In genomic region chr9:57543951-57544350, GRCm38 (mm10) we compare ENCODE assay signal across 25 mouse cellular contexts. TPM values are rescaled to one million over a fixed set of nuclear protein-coding genes. Genes with fewer than 3 reads are reported as not detected.
A peak's percentile ranks its signal among the peaks of the same experiment; 100 is the strongest.
DNase-seq lines count a peak whose midpoint lies in the region; TF ChIP-seq lines count a peak whose summit lies in the region.
"Had no signal": no experiment of that assay in that cellular context is flagged by ENCODE, and none has a peak within 500 bp of the region (broad histone marks: within the 10 kb centered on the region; RNA-seq: fewer than 3 reads in every experiment).

No protein-coding gene starts in this region.

- TF ChIP-seq EP300 in CH12.LX (IDR thresholded peaks at IDR 0.05; ENCODE audit: low read length): no peak

- no peak overlapping the region for H3K9ac ChIP-seq in CH12.LX (ENCODE audit: insufficient read depth, low read depth)
- H3K9ac ChIP-seq: embryonic facial prominence, embryonic 12.5 days; forebrain, embryonic 13.5 days; forebrain, embryonic 15.5 days; forebrain, postnatal 0 days had no signal

- TF ChIP-seq CTCF in left cerebral cortex, adult 2 months (IDR thresholded peaks at IDR 0.05): no peak
- no peak for TF ChIP-seq CTCF in CH12.LX (conservative IDR thresholded peaks at IDR 0.05 in 1 of 2, IDR thresholded peaks at IDR 0.05 in 1 of 2; ENCODE audit: low read depth in 2 of 2, low read length in 2 of 2)

- no peak for TF ChIP-seq RAD21 in CH12.LX (IDR thresholded peaks at IDR 0.05; ENCODE audit: low read depth, low read length)

- no peaks in the 10 kb centered on the region for H3K79me2 ChIP-seq in CH12.LX (replicated peaks; ENCODE audit: control insufficient read depth, extremely low read depth, insufficient read depth, poor library complexity, severe bottlenecking)

- dilution Hi-C loops in CH12.LX (cut with MboI; ENCODE audit: extremely low pct_ligation_motif_present, extremely low pct_unique_long_range_greater_than_20kb, low sequenced_read_pairs): no loop called here

- intact Hi-C loops in left cerebral cortex, adult 2 months (cut with DNase I): loop anchor here (2.0 to 5.0 kb wide), 2 partner anchors 43 to 111 kb away; partner anchors contain the start of gene Ulk3

- no peaks in the 10 kb centered on the region for H3K27me3 ChIP-seq in CH12.LX (replicated peaks)
- H3K27me3 ChIP-seq: embryonic facial prominence, embryonic 12.5 days; forebrain, embryonic 13.5 days; forebrain, embryonic 15.5 days; Patski had no signal

- H3K36me3 ChIP-seq in CH12.LX (replicated peaks in 1 of 2; ENCODE audit: control insufficient read depth in 1 of 2, insufficient read depth in 1 of 2, low read length in 1 of 2): peaks cover 82 to 97% of the 10 kb centered on the region in 2 experiments

- H3K9me3 ChIP-seq in CH12.LX (replicated peaks; ENCODE audit: low read length): no peaks in the 10 kb centered on the region
- H3K9me3 ChIP-seq: embryonic facial prominence, embryonic 10.5 days; embryonic facial prominence, embryonic 12.5 days; forebrain, embryonic 13.5 days; forebrain, embryonic 15.5 days; G1E had no signal

- in situ Hi-C loops in CH12.LX (cut with MboI; ENCODE audit: low pct_ligation_motif_present, low pct_unique_long_range_greater_than_20kb, low sequenced_read_pairs): no loop called here

- peak; percentile 19; the same call in 1 of the 2 replicates for TF ChIP-seq POLR2A in CH12.LX (IDR thresholded peaks at IDR 0.05; ENCODE audit: low read depth, low read length)

- peak overlapping the region; percentile 11; the same call in 1 of the 2 replicates for H3K27ac ChIP-seq in left cerebral cortex, adult 2 months
- no peak overlapping the region for H3K27ac ChIP-seq in CH12.LX (ENCODE audit: insufficient read depth, low read depth)
- H3K27ac ChIP-seq: embryonic facial prominence, embryonic 10.5 days; embryonic facial prominence, embryonic 12.5 days; forebrain, embryonic 13.5 days; forebrain, embryonic 15.5 days had no signal

- H3K4me2 ChIP-seq in CH12.LX (ENCODE audit: insufficient read depth, low read depth, poor library complexity, severe bottlenecking): no peak overlapping the region
- H3K4me2 ChIP-seq: embryonic facial prominence, embryonic 12.5 days; forebrain, embryonic 13.5 days; forebrain, embryonic 15.5 days had no signal

- peaks cover 3 to 11% of the 10 kb centered on the region in 2 experiments; a peak in 3 of 4 replicates for H3K4me1 ChIP-seq in CH12.LX (ENCODE audit: control insufficient read depth in 1 of 2, insufficient read depth in 2 of 2)

- H3K4me3 ChIP-seq in left cerebral cortex, adult 2 months: no peak overlapping the region
- H3K4me3 ChIP-seq in CH12.LX (replicated peaks in 1 of 3; ENCODE audit: low read depth in 2 of 3, low read length in 2 of 3, poor library complexity in 1 of 3): no peak overlapping the region
- H3K4me3 ChIP-seq: embryonic facial prominence, embryonic 10.5 days; embryonic facial prominence, embryonic 12.5 days; forebrain, embryonic 13.5 days; forebrain, embryonic 15.5 days had no signal

- DNase-seq in kidney, postnatal 10 days: peak; percentile 6
- no peak for DNase-seq in kidney, adult 8-10 months
- DNase-seq in left cerebral cortex, adult 2 months (ENCODE audit: extremely low spot score in 1 of 2, low spot score in 2 of 2): no peak
- DNase-seq in left cerebral cortex, adult 9 months (ENCODE audit: low spot score in 2 of 2): no peak
- DNase-seq in CH12.LX (ENCODE audit: extremely low read depth): no peak
- DNase-seq in brain, adult 2 months (ENCODE audit: low read depth, low spot score): peak; percentile 57
- DNase-seq in testis, postnatal 14 days (ENCODE audit: low spot score): no peak
- DNase-seq: adrenal gland, adult 8-10 months; adrenal gland, postnatal 14 days; adrenal gland, postnatal 36 days; cerebellum, adult 11 months; cerebellum, adult 18-20 months; cerebellum, adult 8-10 months; cerebellum, adult 9-11 months; cerebellum, postnatal 14 days; cerebellum, postnatal 36 days; forebrain, postnatal 0 days had no signal

TF ChIP-seq in CH12.LX, 34 proteins besides CTCF, POLR2A, EP300 and RAD21:
- TF ChIP-seq ETS1 (conservative IDR thresholded peaks at IDR 0.05; ENCODE audit: low read depth, low read length) (no peak), ZKSCAN1 (IDR thresholded peaks at IDR 0.05; ENCODE audit: borderline replicate concordance, low read depth, low read length) (no peak), ELF1 (IDR thresholded peaks at IDR 0.05; ENCODE audit: low read depth, low read length) (no peak), IRF4 (IDR thresholded peaks at IDR 0.05; ENCODE audit: low read depth, low read length) (no peak), TCF12 (IDR thresholded peaks at IDR 0.05; ENCODE audit: low read depth, low read length) (no peak), UBTF (IDR thresholded peaks at IDR 0.05; ENCODE audit: low read depth, low read length) (no peak), USF1 (IDR thresholded peaks at IDR 0.05; ENCODE audit: low read depth, low read length) (no peak)

RNA-seq across cellular contexts. Expression of gene Fam219b, which starts 6.6 kb away (rescaled TPM):
- 10 to 100 TPM; 18.1 to 21.6 TPM for total RNA-seq in left cerebral cortex, adult 2 months (2021)
- total RNA-seq in CH12.LX (2012; rRNA removed) (10.6 and 11.8 TPM in 2 replicates), CH12.LX (2014; rRNA removed) (8.3 and 9.3 TPM in 2 replicates)
- 9.2 and 10.2 TPM in 2 replicates for polyA plus RNA-seq in CH12.LX (2012; ENCODE audit: insufficient read length, low read depth)

RNA-seq across cellular contexts. Expression of gene Mpi, which starts 8.6 kb away (rescaled TPM):
- 10 to 100 TPM; 63.4 to 76.9 TPM for total RNA-seq in left cerebral cortex, adult 2 months (2021)
- total RNA-seq in CH12.LX (2012; rRNA removed) (28.6 and 33.2 TPM in 2 replicates), CH12.LX (2014; rRNA removed) (28.2 and 29.0 TPM in 2 replicates)
- 36.7 and 37.3 TPM in 2 replicates for polyA plus RNA-seq in CH12.LX (2012; ENCODE audit: insufficient read length, low read depth)

RNA-seq across cellular contexts. Expression of gene Scamp2, which starts 16.8 kb away (rescaled TPM):
- total RNA-seq in left cerebral cortex, adult 2 months (2021): 10 to 100 TPM; 19.8 to 22.3 TPM
- total RNA-seq in CH12.LX (2012; rRNA removed) (52.2 and 60.9 TPM in 2 replicates), CH12.LX (2014; rRNA removed) (38.6 and 46.4 TPM in 2 replicates)
- 77.2 and 91.6 TPM in 2 replicates for polyA plus RNA-seq in CH12.LX (2012; ENCODE audit: insufficient read length, low read depth)

RNA-seq across cellular contexts. Expression of gene Cox5a, which starts 22.9 kb away (rescaled TPM):
- 100 to 1,000 TPM; 374 to 440 TPM for total RNA-seq in left cerebral cortex, adult 2 months (2021)
- total RNA-seq in CH12.LX (2012; rRNA removed) (179 and 203 TPM in 2 replicates), CH12.LX (2014; rRNA removed) (229 and 257 TPM in 2 replicates)
- 255 and 279 TPM in 2 replicates for polyA plus RNA-seq in CH12.LX (2012; ENCODE audit: insufficient read length, low read depth)

RNA-seq across cellular contexts. Expression of gene Rpp25, which starts 40.1 kb away (rescaled TPM):
- total RNA-seq in left cerebral cortex, adult 2 months (2021): 10 to 100 TPM; 16.9 to 18.5 TPM
- 0.21 TPM in 1 of 2 replicates, not detected in the other for total RNA-seq in CH12.LX (2012; rRNA removed)
- total RNA-seq in CH12.LX (2014; rRNA removed): not detected in 2 replicates
- polyA plus RNA-seq in CH12.LX (2012; ENCODE audit: insufficient read length, low read depth): not detected in 2 replicates
- total RNA-seq: common myeloid progenitor, adult 5-6 weeks had no signal
- polyA plus RNA-seq: activated CD4-positive, CD25-positive, alpha-beta regulatory T cell, adult 4 months had no signal

Comparison
In these comparisons a context has a peak if more than half of its experiments do, and no peak if none do; other contexts are left out.
1. DNase-seq: peak in kidney, postnatal 10 days (single experiment) and brain, adult 2 months (single experiment); none in kidney, adult 8-10 months (0 of 2), left cerebral cortex, adult 2 months (0 of 2), left cerebral cortex, adult 9 months (0 of 2), CH12.LX (single experiment) and testis, postnatal 14 days (single experiment).